Mouse (Mus musculus) splenic B cell, adult 2 months (primary cell): ENCODE measurements around the gene Trim75.
A peak's percentile ranks its signal among the peaks of the same experiment; 100 is the strongest.

Experiments
- DNase-seq: peaks from one replicate; pipeline ENCODE4 v3.0.0-alpha.2; 2011; ENCODE audit warnings: low read depth, low spot score
- H3K27me3 ChIP-seq: 2 replicates; pipeline ENCODE4 v1.6.1; 2012; ENCODE audit warnings: mild to moderate bottlenecking, low read length, moderate library complexity, mixed read lengths; ENCODE audit not compliant: control insufficient read depth, poor library complexity, insufficient read depth, severe bottlenecking
- H3K36me3 ChIP-seq: 2 replicates; pipeline ENCODE4 v1.6.1; 2012; ENCODE audit warnings: mild to moderate bottlenecking, low read length, moderate library complexity, mixed read lengths; ENCODE audit not compliant: control insufficient read depth, poor library complexity, insufficient read depth, severe bottlenecking

Gene Trim75

DNA sequence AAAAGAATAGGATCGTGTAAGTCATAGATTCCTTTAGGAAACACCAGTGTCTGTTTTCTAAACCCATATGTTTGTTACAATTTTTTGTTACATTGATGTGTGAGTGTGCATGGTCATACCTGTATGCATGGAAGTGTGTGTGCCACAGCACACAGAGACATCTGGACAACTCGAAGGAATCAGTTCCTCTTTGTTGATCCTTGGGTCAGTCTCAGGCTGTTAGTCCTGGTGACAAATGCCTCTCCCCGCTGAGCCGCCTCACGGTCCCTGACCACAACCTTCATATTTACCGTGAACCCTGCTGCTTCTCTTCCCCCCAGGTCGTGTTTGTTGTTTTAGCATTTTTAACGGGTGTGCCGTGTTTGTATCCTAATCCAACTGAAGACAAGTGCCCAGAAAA is 28.6 kb downstream of the Trim75 start:
- DNase-seq: no peak
- H3K27me3 ChIP-seq: no peaks in the 10 kb centered on the region
- peaks cover 14% of the 10 kb centered on the region; the same call in 1 of the 2 replicates for H3K36me3 ChIP-seq

DNA sequence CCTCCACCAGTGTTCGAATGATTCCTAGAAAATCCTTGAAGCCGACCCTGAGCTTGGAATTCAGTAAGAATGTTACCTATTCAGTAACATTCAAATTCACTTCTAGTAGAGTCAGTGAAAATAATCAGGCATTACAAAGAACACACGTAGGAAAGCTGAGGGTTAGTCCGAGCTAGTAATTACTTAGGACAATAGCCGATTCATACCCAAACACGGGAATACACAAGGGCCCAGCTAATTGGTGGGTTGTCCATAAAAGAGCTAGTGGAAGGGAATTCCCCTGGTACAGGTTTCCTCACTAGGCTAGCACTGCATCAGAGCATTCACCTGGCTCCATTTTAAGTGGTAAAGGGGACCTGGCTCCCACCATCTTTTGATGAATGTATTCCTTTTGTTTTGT is 35.5 kb downstream of the Trim75 start:
- no peak for DNase-seq
- Histone ChIP-seq H3K36me3 (peaks cover 3% of the 10 kb centered on the region; the same call in 1 of the 2 replicates), H3K27me3 (no peaks in the 10 kb centered on the region)

DNA sequence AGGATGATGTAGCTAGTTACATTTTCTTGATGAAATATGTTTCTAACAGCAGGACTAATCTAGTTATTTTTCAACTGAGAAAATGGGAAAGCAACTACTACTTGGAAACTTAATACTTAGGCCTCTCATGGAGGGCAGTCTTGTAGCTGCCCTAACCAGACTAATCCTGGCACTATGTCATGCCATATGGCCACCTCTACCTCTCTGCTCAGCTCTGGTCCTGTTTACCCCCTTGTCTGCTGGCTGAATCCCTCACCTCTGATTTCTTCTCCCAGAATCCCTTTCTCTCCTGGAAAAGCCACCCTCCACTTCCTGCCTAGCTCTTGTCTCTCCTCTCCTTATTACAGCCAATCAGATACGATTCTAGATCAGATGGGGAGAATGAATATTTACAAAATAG is 39.3 kb downstream of the Trim75 start:
- Histone ChIP-seq H3K36me3 (no peaks in the 10 kb centered on the region; the same call in 1 of the 2 replicates), H3K27me3 (no peaks in the 10 kb centered on the region)
- no peak for DNase-seq

GRCm38 (mm10) chr8:64947698-64948034 is 40.0 kb downstream of the Trim75 start:
- peak; percentile 74 for DNase-seq
- Histone ChIP-seq H3K36me3 (no peaks in the 10 kb centered on the region; the same call in 1 of the 2 replicates), H3K27me3 (no peaks in the 10 kb centered on the region)

GRCm38 (mm10) chr8:64946820-64947697 is 40.6 kb downstream of the Trim75 start, which contains the start of gene Tmem192:
Tmem192 (plus strand) TSS chr8:64947185.
- Histone ChIP-seq H3K36me3 (no peaks in the 10 kb centered on the region; the same call in 1 of the 2 replicates), H3K27me3 (no peaks in the 10 kb centered on the region)
- peak; percentile 96 for DNase-seq

- peak; percentile 60 for DNase-seq
- H3K27me3 ChIP-seq: no peaks in the 10 kb centered on the region
- H3K36me3 ChIP-seq: no peaks in the 10 kb centered on the region; the same call in 1 of the 2 replicates
Observed at GRCm38 (mm10) chr8:64946441-64946819, 41.2 kb downstream of the Trim75 start.

DNA sequence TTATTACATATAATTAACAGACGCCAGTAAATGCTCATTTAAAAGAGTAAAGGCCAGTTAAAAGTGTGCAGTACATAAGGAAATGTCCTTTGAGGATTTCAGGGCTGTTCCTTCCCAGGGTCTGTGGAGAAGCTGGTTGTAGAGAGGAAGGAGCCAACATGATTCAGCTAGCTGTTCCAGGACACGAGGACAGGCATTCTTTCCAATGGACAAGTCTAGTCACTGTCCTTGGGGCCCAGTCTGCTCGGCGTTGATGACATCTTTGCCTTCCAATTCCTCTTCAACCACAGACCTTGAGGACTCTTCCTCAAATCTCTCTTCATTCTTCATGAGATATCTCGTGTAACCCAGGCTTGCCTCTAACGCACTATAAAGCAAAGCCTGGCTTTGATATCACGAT is 42.0 kb downstream of the Trim75 start:
- no peaks in the 10 kb centered on the region for H3K36me3 ChIP-seq
- no peak for DNase-seq
- H3K27me3 ChIP-seq: no peaks in the 10 kb centered on the region

DNA sequence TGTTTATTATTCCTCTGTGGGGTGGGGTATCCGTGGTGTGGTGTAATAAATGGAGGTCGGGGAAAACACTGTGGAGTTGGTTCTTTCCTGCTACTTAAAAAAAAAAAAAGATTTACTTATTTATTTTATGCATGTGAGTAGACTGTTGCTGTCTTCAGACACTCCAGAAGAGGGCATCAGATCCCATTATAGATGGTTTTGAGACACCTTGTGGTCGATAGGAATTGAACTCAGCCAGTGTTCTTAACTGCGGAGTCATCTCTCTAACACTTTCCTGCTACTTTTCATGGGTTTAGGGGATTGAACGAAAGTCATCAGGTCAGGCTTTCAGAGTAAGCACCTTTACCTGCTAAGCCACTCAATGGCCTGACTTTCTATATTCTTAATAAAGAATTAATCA is 42.8 kb downstream of the Trim75 start:
- H3K36me3 ChIP-seq: no peaks in the 10 kb centered on the region
- peak; percentile 58 for DNase-seq
- H3K27me3 ChIP-seq: no peaks in the 10 kb centered on the region

DNA sequence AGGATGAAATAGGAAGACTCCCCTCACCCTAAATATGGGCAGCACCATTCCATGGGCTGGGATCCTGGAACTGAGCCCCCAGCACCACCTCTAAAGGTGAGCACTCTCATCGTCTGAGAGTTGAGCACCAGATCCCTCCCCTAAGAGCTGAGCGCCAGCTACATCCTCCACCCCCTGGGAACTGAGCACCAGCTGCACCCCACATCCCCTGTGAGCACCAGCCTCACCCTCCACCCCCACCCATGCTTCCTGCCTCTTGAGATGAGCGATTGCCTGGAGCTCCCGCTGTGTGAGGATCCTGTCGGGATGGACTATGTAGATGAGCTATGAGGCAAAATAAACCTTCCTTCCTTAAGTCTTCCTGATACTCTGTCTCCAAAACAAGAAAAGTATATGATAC is 44.7 kb downstream of the Trim75 start:
- Histone ChIP-seq H3K36me3 (no peaks in the 10 kb centered on the region), H3K27me3 (no peaks in the 10 kb centered on the region)
- DNase-seq: no peak

DNA sequence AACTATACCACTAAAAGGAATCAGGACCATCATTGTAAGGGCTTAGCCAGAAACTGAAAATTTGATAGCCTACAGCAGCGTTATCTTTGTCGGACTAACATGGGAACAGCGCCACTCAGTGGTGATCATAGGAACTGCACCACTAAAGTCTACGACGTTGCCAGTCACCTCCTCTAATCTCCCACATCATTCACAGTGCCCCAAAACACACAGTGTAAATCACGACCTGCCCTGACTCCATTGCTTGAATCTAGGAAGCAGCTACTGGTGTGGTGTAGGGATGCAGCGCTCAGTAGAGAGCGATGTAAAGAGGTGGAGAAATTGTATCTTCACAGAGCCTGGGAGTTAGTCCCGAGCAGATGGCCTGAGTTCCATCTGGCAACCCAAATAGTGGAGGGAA is 46.1 kb downstream of the Trim75 start:
- Histone ChIP-seq H3K36me3 (no peaks in the 10 kb centered on the region), H3K27me3 (no peaks in the 10 kb centered on the region)
- DNase-seq: peak; percentile 84

DNA sequence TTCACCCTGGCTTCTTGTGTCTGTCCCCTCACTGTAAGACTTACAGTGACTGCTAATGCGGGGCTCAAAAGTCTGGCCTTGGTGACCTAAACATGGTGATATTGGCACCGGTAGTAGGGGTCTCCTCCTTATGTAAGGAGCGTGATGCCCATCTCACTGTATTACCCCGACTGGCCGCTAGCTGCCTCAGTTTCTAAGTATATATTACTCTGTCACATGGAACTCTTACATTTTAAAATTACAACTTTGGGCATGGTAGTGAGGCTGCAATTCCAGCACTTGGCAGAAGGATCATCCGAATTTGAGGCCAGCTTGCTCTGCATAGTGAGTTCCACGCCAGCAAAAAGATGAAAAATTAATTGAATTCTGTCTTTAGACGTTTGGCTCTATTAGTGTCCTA is 46.6 kb downstream of the Trim75 start:
- DNase-seq: no peak
- Histone ChIP-seq H3K27me3 (no peaks in the 10 kb centered on the region), H3K36me3 (no peaks in the 10 kb centered on the region)

- no peak for DNase-seq
- Histone ChIP-seq H3K27me3 (no peaks in the 10 kb centered on the region), H3K36me3 (no peaks in the 10 kb centered on the region)
Observed at GRCm38 (mm10) chr8:64934997-64935396, 52.6 kb downstream of the Trim75 start.
